In the genomic region with DNA sequence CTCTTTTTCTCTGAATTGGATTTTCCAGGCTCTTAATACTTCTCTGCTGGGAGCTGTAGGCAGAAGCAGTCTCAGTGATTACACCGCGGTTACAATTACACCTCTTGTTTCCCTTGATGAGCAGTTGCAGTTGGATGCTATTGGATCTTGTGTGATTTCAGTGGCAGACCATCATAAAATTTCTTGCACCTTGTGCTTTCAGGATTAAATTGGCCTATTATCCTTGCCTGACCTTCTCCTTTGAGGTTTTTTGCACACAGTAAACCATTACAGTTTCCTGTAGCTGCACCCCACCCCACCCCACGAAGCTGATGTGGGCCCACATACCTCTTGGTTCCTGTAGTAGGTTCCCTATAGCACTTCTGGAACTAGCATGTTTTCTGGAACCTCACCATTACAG, we compare ENCODE assay signal across 9 mouse cellular contexts. TPM values are rescaled to one million over a fixed set of nuclear protein-coding genes. Genes with fewer than 3 reads are reported as not detected.
DNase-seq lines count a peak whose midpoint lies in the region; ATAC-seq lines count a peak whose summit lies in the region.
"Had no signal": no experiment of that assay in that cellular context is flagged by ENCODE, and none has a peak within 500 bp of the region (broad histone marks: within the 10 kb centered on the region; RNA-seq: fewer than 3 reads in every experiment).

No protein-coding gene starts in this region.

- H3K4me3 ChIP-seq in lung, embryonic 15.5 days = peak overlapping the region; percentile 77
- peak overlapping the region; percentile 71 for H3K4me3 ChIP-seq in embryonic facial prominence, embryonic 15.5 days (replicated peaks)
- H3K4me3 ChIP-seq in hindbrain, embryonic 16.5 days (ENCODE audit: low read length) = peak overlapping the region; percentile 64
- peak overlapping the region; percentile 74 for H3K4me3 ChIP-seq in stomach, embryonic 16.5 days (replicated peaks; ENCODE audit: low read length)

- no peaks in the 10 kb centered on the region for H3K27me3 ChIP-seq in lung, embryonic 15.5 days
- no peaks in the 10 kb centered on the region for H3K27me3 ChIP-seq in embryonic facial prominence, embryonic 15.5 days
- H3K27me3 ChIP-seq in hindbrain, embryonic 16.5 days (replicated peaks; ENCODE audit: control insufficient read depth, insufficient read depth, low read length) = no peaks in the 10 kb centered on the region
- no peaks in the 10 kb centered on the region for H3K27me3 ChIP-seq in stomach, embryonic 16.5 days (ENCODE audit: control insufficient read depth, insufficient read depth, low read length)

- peak overlapping the region; percentile 80 for H3K4me2 ChIP-seq in lung, embryonic 15.5 days
- peak overlapping the region; percentile 61 for H3K4me2 ChIP-seq in embryonic facial prominence, embryonic 15.5 days (replicated peaks)
- H3K4me2 ChIP-seq in hindbrain, embryonic 16.5 days (ENCODE audit: low read length) = peak overlapping the region; percentile 66
- peak overlapping the region; percentile 84 for H3K4me2 ChIP-seq in stomach, embryonic 16.5 days (ENCODE audit: low read depth, low read length)

- H3K4me1 ChIP-seq in lung, embryonic 15.5 days = peaks cover 8% of the 10 kb centered on the region
- peaks cover 4% of the 10 kb centered on the region for H3K4me1 ChIP-seq in embryonic facial prominence, embryonic 15.5 days
- H3K4me1 ChIP-seq in hindbrain, embryonic 16.5 days (ENCODE audit: control insufficient read depth, insufficient read depth, low read depth, low read length) = peaks cover 3% of the 10 kb centered on the region; the same call in 1 of the 2 replicates
- H3K4me1 ChIP-seq in stomach, embryonic 16.5 days (ENCODE audit: control insufficient read depth, insufficient read depth, low read length) = peaks cover 14% of the 10 kb centered on the region

- 14% methylated on average over 3 of the region's 3 CpGs for WGBS in lung, embryonic 15.5 days
- 5% methylated on average over 3 of the region's 3 CpGs for WGBS in embryonic facial prominence, embryonic 15.5 days
- 16% methylated on average over 3 of the region's 3 CpGs for WGBS in hindbrain, embryonic 16.5 days
- WGBS in stomach, embryonic 16.5 days = 10% methylated on average over 3 of the region's 3 CpGs

- peak overlapping the region; percentile 92 for H3K27ac ChIP-seq in lung, embryonic 15.5 days
- peak overlapping the region; percentile 94; the same call in 1 of the 2 replicates for H3K27ac ChIP-seq in embryonic facial prominence, embryonic 15.5 days (replicated peaks)
- no peak overlapping the region; the same call in 1 of the 2 replicates for H3K27ac ChIP-seq in hindbrain, embryonic 16.5 days (ENCODE audit: low read depth, low read length)
- peak overlapping the region; percentile 86 for H3K27ac ChIP-seq in stomach, embryonic 16.5 days (ENCODE audit: low read length)
- H3K27ac ChIP-seq: liver, embryonic 14.5 days had no signal

- no peak for DNase-seq in lung, postnatal 10 days
- DNase-seq in lung, postnatal 25 days (ENCODE audit: low spot score) = peak; percentile 7
- DNase-seq in cerebellum, postnatal 4 days (ENCODE audit: low spot score in 2 of 2) = no peak
- no peak for DNase-seq in urinary bladder, adult 2 months (ENCODE audit: low spot score)

- no peaks in the 10 kb centered on the region for H3K9me3 ChIP-seq in lung, embryonic 15.5 days
- H3K9me3 ChIP-seq in embryonic facial prominence, embryonic 15.5 days (replicated peaks) = no peaks in the 10 kb centered on the region
- no peaks in the 10 kb centered on the region; the same call in 1 of the 2 replicates for H3K9me3 ChIP-seq in hindbrain, embryonic 16.5 days (ENCODE audit: control insufficient read depth, low read length)
- no peaks in the 10 kb centered on the region for H3K9me3 ChIP-seq in stomach, embryonic 16.5 days (replicated peaks; ENCODE audit: control insufficient read depth, low read length)

- no peaks in the 10 kb centered on the region for H3K36me3 ChIP-seq in lung, embryonic 15.5 days
- H3K36me3 ChIP-seq in embryonic facial prominence, embryonic 15.5 days = no peaks in the 10 kb centered on the region
- no peaks in the 10 kb centered on the region for H3K36me3 ChIP-seq in hindbrain, embryonic 16.5 days (ENCODE audit: control insufficient read depth, insufficient read depth, low read length)
- no peaks in the 10 kb centered on the region for H3K36me3 ChIP-seq in stomach, embryonic 16.5 days (ENCODE audit: control insufficient read depth, insufficient read depth, low read length)

- peak overlapping the region; percentile 73; the same call in 1 of the 2 replicates for H3K9ac ChIP-seq in lung, embryonic 15.5 days
- peak overlapping the region; percentile 69; the same call in 1 of the 2 replicates for H3K9ac ChIP-seq in embryonic facial prominence, embryonic 15.5 days
- H3K9ac ChIP-seq in hindbrain, embryonic 16.5 days (ENCODE audit: low read depth, low read length) = 0 out of 2 replicates have a peak overlapping the region, but pooled peaks have one; percentile 9
- peak overlapping the region; percentile 82 for H3K9ac ChIP-seq in stomach, embryonic 16.5 days (ENCODE audit: low read length)
- H3K9ac ChIP-seq: liver, embryonic 14.5 days had no signal

- ATAC-seq in lung, embryonic 15.5 days (ENCODE audit: borderline replicate concordance, extremely low read depth, low FRiP score, low TSS enrichment) = no peak
- ATAC-seq in embryonic facial prominence, embryonic 15.5 days (ENCODE audit: insufficient number of reproducible peaks, low FRiP score, low TSS enrichment, low read depth) = no peak
- no peak for ATAC-seq in hindbrain, embryonic 16.5 days
- ATAC-seq in stomach, embryonic 16.5 days (ENCODE audit: insufficient read depth, low FRiP score) = no peak

RNA-seq across cellular contexts. Expression of gene Wls, which starts 2.0 kb away (rescaled TPM):
- polyA plus RNA-seq in lung, embryonic 15.5 days (2015; fragmentation: Nextera tagmentation; extraction: Ambion mirVana) = 162 and 170 TPM in 2 replicates
- polyA plus RNA-seq in embryonic facial prominence, embryonic 15.5 days (2015; fragmentation: Nextera tagmentation; extraction: Ambion mirVana) = 162 and 168 TPM in 2 replicates
- 67.8 and 83.9 TPM in 2 replicates for polyA plus RNA-seq in hindbrain, embryonic 16.5 days (2015; fragmentation: Nextera tagmentation; extraction: Ambion mirVana)
- polyA plus RNA-seq in stomach, embryonic 16.5 days (2015; fragmentation: Nextera tagmentation; extraction: Ambion mirVana) = 108 and 114 TPM in 2 replicates
- 129 and 132 TPM in 2 replicates for polyA plus RNA-seq in urinary bladder, adult 2 months (2012; rRNA removed)

Comparison
In these comparisons a context has a peak if more than half of its experiments do, and no peak if none do; other contexts are left out.
1. H3K9ac ChIP-seq: peak in every context shown above with its lines; median percentile 82 in stomach, embryonic 16.5 days; 73 in lung, embryonic 15.5 days; 69 in embryonic facial prominence, embryonic 15.5 days; 9 in hindbrain, embryonic 16.5 days.